Mouse (Mus musculus) erythroblast, embryonic 14.5 days (primary cell): ENCODE data around the gene Erc2. TPM values are rescaled to one million over a fixed set of nuclear protein-coding genes. Genes with fewer than 3 reads are reported as not detected.

Experiments used
- H3K27me3 ChIP-seq: 2 replicates; pipeline ENCODE4 v1.6.1; 2012; ENCODE audit warnings: inconsistent platforms; ENCODE audit not compliant: control insufficient read depth
- H3K36me3 ChIP-seq: 2 replicates; pipeline ENCODE4 v1.6.1; 2012; ENCODE audit warnings: mild to moderate bottlenecking, inconsistent platforms; ENCODE audit not compliant: control insufficient read depth
- H3K4me1 ChIP-seq: 2 replicates; pipeline ENCODE4 v1.6.1; 2012; ENCODE audit warnings: inconsistent platforms; ENCODE audit not compliant: control insufficient read depth
- H3K4me3 ChIP-seq: replicated peaks from 2 replicates; pipeline ENCODE3; 2012; ENCODE audit warnings: moderate library complexity, mild to moderate bottlenecking, inconsistent platforms
- H3K9me3 ChIP-seq: 2 replicates; pipeline ENCODE4 v1.6.1; 2012; ENCODE audit warnings: low read length, inconsistent platforms, mixed read lengths; ENCODE audit not compliant: control insufficient read depth
- GATA1 ChIP-seq: IDR thresholded peaks from 2 replicates; pipeline ENCODE4 v1.6.1; 2012; ENCODE audit warnings: low read length, inconsistent platforms, mixed read lengths
- TAL1 ChIP-seq: IDR thresholded peaks from 3 replicates; pipeline ENCODE4 v1.6.1; 2012; ENCODE audit warnings: low read length, inconsistent platforms, mixed read lengths
- polyA plus RNA-seq: library from polyadenylated mRNA; stranded (reverse); fragments of >175 nt; gene quantifications from 2 replicates; pipeline ENCODE4 v1.2.3, GENCODE M21; 2012

Erc2 gene
- polyA plus RNA-seq, 1 experiment, result not detected

GRCm38 (mm10) chr14:28511029-28511651, 888.9 kb downstream of the Erc2 start:
- H3K9me3 ChIP-seq, result no peaks in the 10 kb centered on the region
- TF ChIP-seq GATA1, result no peak
- TF ChIP-seq TAL1, result no peak
- H3K4me1 ChIP-seq, result no peaks in the 10 kb centered on the region
- peaks cover 67% of the 10 kb centered on the region for H3K27me3 ChIP-seq
- no peaks in the 10 kb centered on the region for H3K36me3 ChIP-seq
- H3K4me3 ChIP-seq, result no peak overlapping the region

DNA sequence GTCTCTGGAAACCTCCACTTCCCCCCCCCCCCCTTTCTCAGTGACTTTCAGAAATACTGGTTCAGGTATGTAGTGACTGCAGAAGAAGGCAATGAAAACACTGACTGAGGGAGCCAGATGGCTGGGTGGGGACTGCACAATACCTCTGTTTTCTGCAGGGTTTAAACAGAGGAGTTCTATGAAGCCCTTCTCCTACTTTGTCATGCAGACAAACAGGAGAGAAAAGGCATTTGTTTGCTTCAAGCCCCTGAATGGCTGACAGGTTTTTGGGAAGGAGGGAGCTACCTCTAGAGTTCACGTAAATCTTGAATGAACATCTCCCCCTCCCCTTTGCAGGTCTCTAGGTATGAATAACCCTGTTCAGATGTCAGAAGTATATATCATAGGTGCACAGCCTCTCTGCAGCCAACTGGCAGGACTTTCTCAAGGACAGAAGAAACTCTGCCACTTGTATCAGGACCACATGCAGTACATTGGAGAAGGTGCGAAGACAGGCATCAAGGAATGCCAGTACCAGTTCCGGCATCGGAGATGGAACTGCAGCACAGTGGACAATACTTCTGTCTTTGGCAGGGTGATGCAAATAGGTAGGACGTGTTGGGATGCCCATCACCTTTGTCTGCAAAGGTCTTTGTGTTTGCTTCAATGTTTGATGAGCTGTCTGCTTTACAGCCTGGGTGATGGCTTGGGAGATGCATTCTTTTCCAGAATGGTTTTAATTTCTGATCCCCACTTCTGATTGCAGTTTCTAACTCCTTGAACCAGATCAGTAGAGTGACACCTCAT, 890.8 kb downstream of the Erc2 start:
- H3K27me3 ChIP-seq, result peaks cover 49% of the 10 kb centered on the region
- H3K4me1 ChIP-seq, result no peaks in the 10 kb centered on the region
- H3K9me3 ChIP-seq, result no peaks in the 10 kb centered on the region
- TF ChIP-seq TAL1 (no peak), GATA1 (no peak)
- H3K36me3 ChIP-seq, result no peaks in the 10 kb centered on the region
- H3K4me3 ChIP-seq, result no peak overlapping the region

- Histone ChIP-seq H3K4me1 (no peaks in the 10 kb centered on the region), H3K9me3 (no peaks in the 10 kb centered on the region; the same call in 1 of the 2 replicates), H3K36me3 (no peaks in the 10 kb centered on the region), H3K27me3 (peaks cover 37% of the 10 kb centered on the region), H3K4me3 (no peak overlapping the region)
- TF ChIP-seq TAL1, result no peak
- no peak for TF ChIP-seq GATA1
Observed at GRCm38 (mm10) chr14:28514171-28514570, 891.9 kb downstream of the Erc2 start.

DNA sequence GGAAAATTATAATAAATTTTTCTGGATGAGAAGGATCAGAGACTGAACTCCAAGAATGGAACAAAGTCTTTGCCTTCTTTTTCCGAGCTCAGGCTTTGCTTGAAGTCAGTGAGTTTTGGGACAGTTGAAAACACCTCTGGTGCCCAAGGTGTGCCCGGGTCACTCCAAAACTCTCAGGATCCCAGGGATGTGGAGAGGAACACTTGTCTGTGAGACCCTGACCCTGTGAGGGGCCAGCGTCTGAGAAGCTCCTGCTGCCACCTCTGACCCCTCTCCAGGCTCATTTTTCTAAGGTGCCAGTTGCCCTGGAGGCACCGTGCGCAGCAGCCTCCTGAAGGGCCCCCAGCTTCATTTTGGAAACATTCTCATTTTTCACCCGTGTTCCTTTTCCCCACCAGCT, 893.1 kb downstream of the Erc2 start:
- no peak for TF ChIP-seq TAL1
- no peak for TF ChIP-seq GATA1
- Histone ChIP-seq H3K4me3 (no peak overlapping the region), H3K36me3 (no peaks in the 10 kb centered on the region), H3K4me1 (no peaks in the 10 kb centered on the region), H3K27me3 (peaks cover 25% of the 10 kb centered on the region), H3K9me3 (no peaks in the 10 kb centered on the region; the same call in 1 of the 2 replicates)

DNA sequence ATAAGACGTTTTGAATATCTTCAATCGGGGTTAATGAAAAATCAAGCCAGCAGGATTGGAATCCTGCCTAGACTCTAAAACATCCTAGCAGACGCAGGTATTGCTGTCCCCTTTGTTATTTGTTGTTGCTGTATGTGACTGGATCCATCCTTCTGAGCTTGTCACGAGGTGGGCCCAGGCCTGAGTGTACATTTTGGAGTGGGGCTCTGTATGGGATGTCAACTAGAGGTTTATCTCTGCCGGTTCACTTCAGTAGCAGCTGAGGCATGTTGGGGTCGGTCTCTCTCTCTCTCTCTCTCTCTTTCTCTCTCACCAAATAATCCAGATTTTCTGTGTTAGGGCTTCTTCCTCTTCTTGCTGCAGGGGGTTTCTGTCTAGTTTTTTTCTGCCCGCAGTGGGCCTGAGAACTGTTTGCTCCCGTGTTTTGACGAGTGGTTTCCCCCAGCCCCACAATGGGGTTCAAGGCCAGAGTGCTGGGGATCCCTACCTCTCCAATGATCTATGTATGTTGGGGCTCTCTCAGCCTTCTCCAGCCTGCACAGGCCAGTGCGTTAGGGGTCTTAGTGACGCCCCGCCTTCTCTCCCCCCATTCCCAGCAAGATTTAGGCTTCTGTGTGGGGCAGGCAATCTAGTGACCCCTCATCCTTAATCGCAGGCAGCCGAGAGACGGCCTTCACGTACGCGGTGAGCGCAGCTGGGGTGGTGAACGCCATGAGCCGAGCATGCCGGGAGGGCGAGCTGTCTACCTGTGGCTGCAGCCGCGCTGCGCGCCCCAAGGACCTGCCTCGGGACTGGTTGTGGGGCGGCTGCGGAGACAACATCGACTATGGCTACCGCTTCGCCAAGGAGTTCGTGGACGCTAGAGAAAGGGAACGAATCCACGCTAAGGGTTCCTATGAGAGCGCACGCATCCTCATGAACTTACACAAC, 895.7 kb downstream of the Erc2 start:
- Histone ChIP-seq H3K9me3 (no peaks in the 10 kb centered on the region; the same call in 1 of the 2 replicates), H3K4me3 (no peak overlapping the region), H3K4me1 (no peaks in the 10 kb centered on the region), H3K27me3 (peaks cover 4% of the 10 kb centered on the region), H3K36me3 (no peaks in the 10 kb centered on the region)
- TF ChIP-seq TAL1, result no peak

DNA sequence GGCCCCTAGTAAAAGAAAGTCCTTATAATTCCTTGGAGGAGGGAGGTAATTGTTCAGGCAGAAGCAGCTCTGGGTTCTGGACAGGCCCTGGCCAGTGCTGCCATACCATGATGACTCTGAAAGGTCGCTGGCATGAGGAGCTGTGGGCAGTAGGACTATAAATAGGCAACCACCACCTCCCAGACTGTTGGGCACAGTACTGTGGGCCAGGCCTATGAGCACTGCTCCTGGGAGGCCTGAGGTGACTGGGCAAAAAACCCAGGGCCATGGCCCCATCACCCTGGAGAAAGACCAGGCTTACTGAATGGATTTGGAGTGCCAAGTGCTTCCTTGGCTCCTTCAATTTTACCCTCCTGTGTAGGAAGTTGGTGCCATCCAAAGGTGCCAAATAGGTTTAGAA, 898.9 kb downstream of the Erc2 start:
- no peak overlapping the region for H3K4me3 ChIP-seq
- H3K36me3 ChIP-seq, result no peaks in the 10 kb centered on the region
- no peaks in the 10 kb centered on the region for H3K27me3 ChIP-seq
- H3K9me3 ChIP-seq, result no peaks in the 10 kb centered on the region; the same call in 1 of the 2 replicates
- H3K4me1 ChIP-seq, result no peaks in the 10 kb centered on the region
- TF ChIP-seq TAL1, result no peak
- TF ChIP-seq GATA1, result no peak

DNA sequence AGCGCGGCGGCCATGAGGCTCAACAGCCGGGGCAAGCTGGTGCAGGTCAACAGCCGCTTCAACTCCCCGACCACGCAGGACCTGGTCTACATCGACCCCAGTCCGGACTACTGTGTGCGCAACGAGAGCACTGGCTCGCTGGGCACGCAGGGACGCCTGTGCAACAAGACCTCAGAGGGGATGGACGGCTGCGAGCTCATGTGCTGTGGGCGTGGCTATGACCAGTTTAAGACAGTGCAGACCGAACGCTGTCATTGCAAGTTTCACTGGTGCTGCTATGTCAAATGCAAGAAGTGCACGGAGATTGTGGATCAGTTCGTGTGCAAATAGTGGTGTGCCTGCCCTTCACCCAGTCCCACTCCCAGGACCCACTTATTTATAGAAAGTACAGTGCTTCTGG, 900.4 kb downstream of the Erc2 start:
- no peak overlapping the region for H3K4me3 ChIP-seq
- no peaks in the 10 kb centered on the region; the same call in 1 of the 2 replicates for H3K9me3 ChIP-seq
- H3K27me3 ChIP-seq, result no peaks in the 10 kb centered on the region
- no peaks in the 10 kb centered on the region for H3K36me3 ChIP-seq
- TF ChIP-seq GATA1 (no peak), TAL1 (no peak)
- H3K4me1 ChIP-seq, result no peaks in the 10 kb centered on the region

GRCm38 (mm10) chr14:28525566-28525965, 903.3 kb downstream of the Erc2 start:
- Histone ChIP-seq H3K4me3 (no peak overlapping the region), H3K4me1 (no peaks in the 10 kb centered on the region), H3K9me3 (no peaks in the 10 kb centered on the region), H3K27me3 (no peaks in the 10 kb centered on the region), H3K36me3 (no peaks in the 10 kb centered on the region)
- TF ChIP-seq GATA1 (no peak), TAL1 (no peak)

Other genes starting within 250 kb of the Erc2 start
- gene Fam208a, start 193.6 kb upstream of the Erc2 start, polyA plus RNA-seq, result 0.02 and 0.09 TPM in 2 replicates
- gene Ccdc66, start 114.0 kb upstream of the Erc2 start, polyA plus RNA-seq, result 0.05 and 0.06 TPM in 2 replicates